Mouse (Mus musculus): Measurements from ENCODE around the gene Gcm1.

Gene Gcm1

DNA sequence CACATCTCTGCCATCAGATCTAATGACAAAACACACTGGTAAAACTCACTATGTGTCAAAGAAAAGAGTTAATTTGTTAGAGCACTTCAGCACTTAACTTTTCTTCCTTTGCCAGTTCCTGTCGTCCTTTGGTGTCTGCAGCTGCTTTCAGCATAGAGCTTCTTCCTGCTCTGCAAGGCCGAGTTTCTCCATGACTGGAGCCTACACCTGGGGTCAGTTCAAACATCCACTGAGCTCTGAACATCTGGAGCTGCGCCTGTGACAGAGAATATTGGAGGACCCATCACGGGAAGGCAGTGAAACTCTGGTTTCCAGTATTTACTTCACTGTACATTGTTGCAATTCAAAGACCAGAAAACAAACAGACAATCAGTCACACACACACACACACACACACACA lies 49.7 kb downstream of the Gcm1 start:
- peak in 1 of 2 experiments; percentile 19 for DNase-seq (ENCODE audit: low spot score in 2 of 2)

DNA sequence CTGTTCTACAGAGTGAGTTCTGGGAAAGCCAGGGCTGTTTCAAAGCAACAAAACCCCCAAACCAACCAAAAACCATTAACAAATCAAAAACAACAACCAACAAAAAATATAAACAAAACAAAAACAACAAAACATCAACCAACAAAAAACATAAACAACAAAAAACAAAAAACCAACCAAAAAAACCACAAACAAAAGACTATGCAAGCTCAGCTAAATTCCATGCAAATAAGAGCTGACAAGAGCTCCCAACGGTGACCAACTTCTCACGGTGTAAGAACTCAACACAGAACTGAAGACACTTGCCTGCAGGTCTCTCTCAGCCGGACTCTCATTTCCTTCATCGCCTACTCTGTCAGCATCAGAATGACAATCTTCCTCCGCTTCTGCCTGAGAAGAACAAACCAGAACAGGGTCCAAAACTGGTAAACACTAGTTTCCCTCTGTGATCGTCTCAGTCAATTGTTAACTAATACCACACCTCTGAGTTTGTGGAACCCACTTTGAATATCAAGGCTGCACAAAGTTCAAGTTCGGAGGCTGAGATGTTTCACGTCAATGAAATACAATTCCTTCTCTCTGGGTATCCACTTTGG lies 52.3 kb downstream of the Gcm1 start:
- DNase-seq (ENCODE audit: low spot score in 2 of 2) = no peak

DNA sequence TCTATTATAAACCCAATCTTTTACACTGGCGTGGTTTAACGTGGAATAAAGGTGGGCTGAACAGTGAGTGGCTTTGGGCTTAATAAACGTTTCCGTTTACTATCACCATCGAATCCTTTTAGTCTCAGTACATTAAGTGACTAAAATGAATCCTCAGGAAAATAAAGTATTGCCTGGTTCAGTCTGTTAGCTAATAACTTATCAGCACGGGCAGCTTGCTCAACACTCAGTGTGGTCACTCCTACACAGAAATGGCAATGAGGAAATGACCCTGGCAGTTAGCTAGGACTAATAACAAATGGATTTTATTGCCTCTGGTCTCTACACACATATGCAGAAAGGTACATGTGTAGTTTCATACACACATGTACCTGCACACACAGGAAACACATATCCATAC lies 53.2 kb downstream of the Gcm1 start:
- DNase-seq (ENCODE audit: low spot score in 2 of 2) = no peak

DNA sequence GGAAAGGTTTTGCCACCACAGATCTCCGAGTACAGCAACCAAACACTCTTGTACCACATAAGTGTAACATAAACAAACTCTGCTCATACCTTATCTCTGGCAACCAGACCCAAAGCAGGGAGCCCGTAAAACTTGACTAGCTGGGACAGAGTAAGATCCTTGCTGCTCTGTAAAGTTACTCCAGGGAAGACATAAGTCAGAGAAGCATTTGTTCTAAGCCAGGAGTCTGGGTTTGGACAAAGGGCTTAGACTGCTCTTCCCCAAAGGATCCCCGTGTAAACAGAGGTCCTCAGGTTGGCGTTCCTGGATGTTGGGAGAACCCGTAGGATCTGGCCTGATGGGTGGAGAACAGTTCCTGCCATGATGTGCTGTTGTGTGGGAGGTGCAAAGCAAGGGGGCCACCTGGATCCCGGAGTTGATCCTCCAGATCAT lies 53.8 kb downstream of the Gcm1 start:
- no peak for DNase-seq (ENCODE audit: low spot score in 2 of 2)

DNA sequence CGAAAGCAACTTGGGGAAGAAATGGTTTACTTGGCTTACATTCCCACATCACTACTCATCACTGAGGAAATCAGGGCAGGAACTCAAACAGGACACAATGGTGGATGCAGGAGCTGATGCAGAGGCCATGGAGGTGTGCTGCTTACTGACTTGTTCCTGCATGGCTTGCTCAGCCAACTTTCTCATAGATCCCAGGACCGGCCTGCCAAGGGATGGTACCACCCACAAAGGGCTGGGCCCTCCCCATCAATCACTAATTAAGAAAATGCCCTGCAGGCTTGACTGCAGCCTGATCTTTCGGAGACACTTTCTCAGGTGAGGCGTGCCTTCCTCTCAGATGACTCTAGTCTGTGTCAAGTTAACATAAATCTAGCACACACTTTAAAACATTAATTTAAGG lies 55.1 kb downstream of the Gcm1 start:
- DNase-seq (ENCODE audit: low spot score in 2 of 2) = no peak

DNA sequence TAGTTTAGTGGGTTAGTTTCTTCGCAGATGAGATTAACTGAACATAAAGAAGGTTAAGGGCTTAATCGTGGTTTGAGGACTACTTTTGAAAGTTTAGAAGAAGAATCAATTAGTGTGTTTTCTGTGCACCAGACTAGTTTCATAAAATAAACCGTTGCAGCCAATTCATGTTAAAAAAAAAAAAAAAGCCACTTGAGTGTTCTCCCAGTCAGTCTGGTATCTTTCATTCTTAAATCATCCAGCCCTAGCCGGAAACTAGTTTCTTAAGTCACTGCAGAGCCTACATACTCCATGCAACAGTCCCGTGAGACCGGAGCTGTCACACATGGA lies 55.8 kb downstream of the Gcm1 start:
- DNase-seq (ENCODE audit: low spot score in 2 of 2) = no peak

DNA sequence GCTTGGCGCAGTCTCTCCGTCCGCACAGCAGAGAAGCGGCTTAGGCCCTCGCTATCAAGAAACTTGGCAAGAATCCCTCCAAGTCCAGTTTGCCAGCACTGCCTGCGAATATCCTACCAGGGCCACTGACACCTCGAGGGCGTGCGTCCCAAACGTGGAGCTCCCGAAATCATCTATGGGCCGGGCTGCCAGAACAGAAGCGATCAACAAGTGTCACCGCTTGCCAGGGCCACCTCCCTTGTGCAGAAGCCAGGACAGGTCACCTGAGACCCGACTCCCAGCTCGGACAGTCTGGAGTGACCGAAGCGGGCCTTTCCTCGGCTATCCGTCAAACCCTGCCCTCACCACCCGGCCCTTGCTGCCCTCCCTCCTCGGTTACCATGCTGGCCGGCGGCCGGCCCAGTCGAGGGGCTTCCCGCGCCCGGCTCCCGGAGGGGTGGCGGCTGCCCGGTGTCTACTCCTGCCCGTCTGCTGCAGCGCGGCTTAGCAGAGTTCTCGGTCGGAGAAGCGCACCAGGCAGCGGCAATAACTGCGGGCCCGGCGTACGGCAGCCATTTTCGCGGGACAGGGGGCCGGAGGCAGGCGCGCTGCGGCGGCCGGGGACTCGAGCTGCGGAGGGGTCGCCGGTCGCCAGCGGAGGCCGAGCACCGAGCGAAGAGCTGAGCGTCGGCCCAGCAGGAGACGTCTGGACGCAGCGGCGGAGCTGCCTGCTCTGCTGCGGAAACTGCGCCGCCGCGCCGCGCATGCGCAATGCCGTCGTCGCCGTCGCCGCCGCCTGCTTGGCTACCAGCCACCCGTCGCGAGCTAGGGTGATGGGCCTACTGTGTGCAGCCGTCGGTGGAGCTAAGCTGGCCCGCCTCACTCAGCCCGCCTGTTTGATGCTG lies 56.4 kb downstream of the Gcm1 start:
- DNase-seq (ENCODE audit: low spot score in 2 of 2) = peak; percentile 71 to 81

DNA sequence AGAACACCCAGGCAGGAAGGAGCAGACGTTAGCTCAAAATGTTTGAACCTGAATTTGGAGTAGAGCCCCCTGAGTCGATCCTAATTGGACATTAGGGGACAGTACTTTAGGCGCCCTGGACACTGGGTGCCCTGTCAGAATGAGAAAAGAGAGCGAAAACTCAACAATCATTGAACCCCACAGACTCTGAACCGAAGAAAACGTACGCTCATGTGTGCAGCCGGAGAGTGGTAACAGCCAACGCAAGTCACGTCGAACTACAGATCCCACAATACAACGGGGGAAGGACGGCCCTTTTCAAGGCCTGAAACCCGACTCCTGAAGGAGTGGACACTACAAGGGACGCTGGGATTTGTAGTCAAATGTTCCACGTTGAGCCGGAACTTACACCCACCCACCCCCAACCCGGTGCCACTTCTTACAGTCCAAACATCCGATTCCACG lies 57.1 kb downstream of the Gcm1 start, which contains the start of the genes Fbxo9 and Ick:
Fbxo9 (minus strand) TSS at position 270 of the 444 bp plus-strand sequence.
Ick (plus strand) TSS at position 397 of the 444 bp plus-strand sequence.
- peak; percentile 90 for DNase-seq (ENCODE audit: low spot score in 2 of 2)

DNA sequence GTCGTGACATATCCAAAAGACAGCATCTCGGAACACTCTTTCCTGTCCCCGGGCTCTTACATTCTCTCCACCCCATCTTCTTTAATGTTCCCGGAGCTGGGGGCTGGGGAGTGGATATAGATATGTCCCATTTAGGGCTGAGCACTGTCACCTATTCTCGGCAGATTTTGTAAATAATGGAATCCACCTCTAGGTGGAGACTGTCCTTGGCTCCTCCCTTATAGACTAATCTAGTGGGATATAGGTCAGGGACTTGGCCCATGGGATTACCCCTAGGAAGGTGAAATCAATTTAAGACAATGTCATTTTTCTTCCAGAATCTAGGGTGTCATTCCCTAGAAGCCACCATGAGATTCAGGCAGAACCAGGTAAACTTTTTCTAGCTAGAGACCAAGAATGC lies 57.9 kb downstream of the Gcm1 start:
- peak in 1 of 2 experiments; percentile 4 for DNase-seq (ENCODE audit: low spot score in 2 of 2)

DNA sequence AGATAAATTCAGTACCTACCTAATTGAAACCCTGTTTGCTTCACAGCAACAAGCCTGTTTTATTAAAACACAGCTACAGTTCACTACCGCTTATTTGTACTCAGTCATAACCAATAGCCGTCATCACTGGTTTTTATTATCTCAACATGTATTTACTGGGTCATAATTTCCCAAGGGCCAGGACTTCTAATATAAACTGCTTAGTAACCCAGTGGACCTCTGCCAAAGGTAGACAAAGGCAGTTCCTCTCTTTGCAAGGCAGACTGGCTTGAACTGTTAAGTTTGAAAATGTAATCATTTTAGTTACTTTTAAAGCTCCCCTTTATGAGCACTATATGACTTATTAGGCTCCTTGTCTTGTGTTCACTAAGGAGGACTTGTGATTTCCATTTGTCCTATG lies 59.7 kb downstream of the Gcm1 start:
- no peak for DNase-seq (ENCODE audit: low spot score in 2 of 2)

DNA sequence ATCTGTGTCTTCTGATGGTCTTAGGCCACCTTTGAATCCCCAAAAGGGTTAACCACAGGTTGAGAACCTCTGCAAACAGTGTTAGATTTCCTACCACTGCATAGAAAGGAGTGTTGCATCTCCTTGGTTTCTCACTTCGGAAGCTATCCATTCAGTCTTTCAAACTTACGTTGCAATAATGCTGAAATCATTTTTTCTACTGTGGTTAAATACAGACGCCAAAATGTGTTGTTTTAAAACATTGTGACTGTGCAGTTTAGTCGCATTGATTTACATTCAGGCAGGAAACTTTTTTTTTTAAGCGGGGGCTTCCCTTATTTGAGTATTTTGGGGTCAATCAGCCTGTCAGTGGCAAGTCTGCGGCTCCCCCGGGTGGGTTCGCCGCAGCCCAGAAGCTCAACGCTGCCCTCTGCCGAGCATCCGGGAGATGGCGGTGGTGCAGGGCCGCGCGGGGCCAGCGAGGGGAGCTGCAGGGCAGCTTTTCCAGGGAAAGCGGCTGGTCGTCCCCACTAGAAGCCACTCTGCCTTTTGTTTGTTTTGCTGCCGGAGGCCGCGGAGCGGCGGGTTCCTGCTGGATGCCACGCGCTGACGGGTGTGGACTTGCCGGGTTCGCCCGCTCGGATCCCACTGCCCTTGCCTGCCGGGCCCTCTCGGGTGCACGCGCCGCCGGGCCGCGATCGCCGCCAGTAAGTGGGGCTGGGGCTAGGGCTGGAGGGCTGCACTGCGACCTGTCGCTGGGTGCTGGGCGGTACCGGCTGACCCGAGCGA lies 61.2 kb downstream of the Gcm1 start:
- peak; percentile 75 to 86 for DNase-seq (ENCODE audit: low spot score in 2 of 2)

DNA sequence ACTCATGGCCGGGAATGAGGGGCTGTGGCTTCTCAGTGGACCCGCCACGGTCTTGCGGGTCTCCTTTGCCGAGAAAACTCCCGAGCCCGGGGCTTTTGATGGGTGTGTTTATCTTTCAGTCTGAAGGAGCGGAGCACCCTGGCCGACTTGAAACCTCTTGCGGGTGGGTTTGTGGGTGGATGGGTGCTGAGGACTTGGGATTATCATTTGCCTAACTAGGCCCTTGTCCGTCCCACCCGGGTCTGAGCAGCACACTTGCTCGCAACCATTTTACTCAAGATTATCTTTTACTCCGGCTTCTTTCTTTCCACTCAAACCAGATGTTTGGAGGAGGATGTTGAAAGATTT lies 61.8 kb downstream of the Gcm1 start:
- DNase-seq (ENCODE audit: low spot score in 2 of 2) = no peak

Measured in natural killer cell, adult 2 months (primary cell).